Mouse (Mus musculus) heart, postnatal 36 days (tissue): ENCODE measurements around the gene Asb6. TPM values are rescaled to one million over a fixed set of nuclear protein-coding genes. Genes with fewer than 3 reads are reported as not detected.

ENCODE experiments used
- DNase-seq, 2 experiments: peaks; one replicate each; pipeline ENCODE4 v3.0.0; 2021 to 2022
- intact Hi-C: fragments of 180-260 bp; cut with DNase I; formaldehyde crosslinking; loops from one replicate; pipeline ENCODE4 v1.15.1; 2025
- total RNA-seq, 2 experiments: library from RNA; stranded (reverse); gene quantifications; 2 replicates each; pipeline ENCODE4 v1.2.3; 2021

Asb6 gene
- total RNA-seq, 2 experiments from 2014 or later, result 7.3 to 8.1 TPM

DNA sequence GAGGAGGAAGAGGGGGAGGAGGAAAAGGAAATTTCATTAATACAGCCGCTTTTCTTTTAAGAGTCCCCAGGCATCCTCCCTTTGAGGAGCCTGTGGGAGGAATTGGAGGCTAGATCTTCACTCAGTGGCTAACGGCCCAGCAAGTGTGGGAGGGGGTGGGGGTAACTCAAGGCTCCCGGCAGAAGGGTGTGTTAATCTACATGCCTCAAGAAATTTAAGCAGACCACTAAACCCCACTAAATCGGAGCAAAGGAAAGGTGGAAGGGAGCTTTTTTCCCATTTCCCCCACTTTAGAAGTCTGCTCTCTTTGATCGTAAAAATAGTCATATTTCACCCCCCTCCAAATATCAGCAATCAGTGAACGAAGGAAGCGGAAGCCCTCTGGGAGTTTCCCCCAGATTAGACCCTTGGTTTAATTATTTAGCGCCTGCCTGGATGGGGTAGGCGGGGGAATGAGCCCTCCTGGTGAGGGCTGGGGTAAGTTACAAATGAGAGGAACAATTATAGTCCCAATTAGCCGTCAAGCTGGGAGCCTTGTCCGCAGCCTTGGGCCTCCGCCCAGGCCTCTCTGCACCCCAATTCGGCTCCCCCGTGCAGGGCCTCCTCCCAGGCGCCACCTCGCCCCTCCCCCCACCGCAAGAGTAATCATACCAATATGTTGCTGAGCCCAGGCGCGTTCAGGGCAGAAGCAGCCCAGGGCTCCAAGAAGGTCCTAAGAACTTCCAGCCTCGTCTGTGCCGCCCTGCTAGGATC lies 6.3 kb upstream of the Asb6 start:
- intact Hi-C loops, result no loop called here
- DNase-seq, result no peak

DNA sequence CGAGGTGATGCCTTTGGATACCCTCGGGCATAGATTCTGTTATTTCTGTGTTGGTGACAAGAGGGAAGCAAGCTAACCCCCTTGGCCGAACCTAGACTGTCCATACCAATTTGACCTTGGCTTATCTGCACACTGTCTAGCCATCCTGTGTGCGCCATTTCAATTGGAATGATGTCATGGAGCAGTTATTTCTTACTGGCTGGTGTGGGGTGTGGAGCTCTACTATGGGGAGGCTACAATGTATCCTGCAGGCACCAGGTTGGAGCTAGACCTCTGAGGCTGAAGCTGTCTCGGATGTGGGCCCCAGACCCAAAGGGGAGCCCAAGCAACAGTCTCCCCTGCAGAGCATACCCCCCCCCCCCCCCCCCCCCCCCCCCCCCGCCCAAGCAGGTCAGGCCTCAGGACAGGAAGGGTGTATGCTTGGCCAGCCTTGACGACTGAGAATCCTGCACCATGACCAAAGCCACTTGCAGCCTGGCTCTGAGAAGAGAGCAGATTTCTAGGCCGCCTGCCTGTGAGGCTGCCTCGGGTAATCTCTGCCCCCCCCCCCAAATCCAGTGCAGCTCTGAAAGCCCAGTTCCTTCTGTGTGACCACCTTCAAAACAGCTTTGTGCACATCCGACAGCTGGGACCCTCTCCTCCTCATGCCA lies 4.4 kb upstream of the Asb6 start, which contains the start of gene Prrx2:
Gene Prrx2 (plus strand): TSS at position 600 of the 650 bp plus-strand sequence.
- intact Hi-C loops, result no loop called here
- DNase-seq, result no peak

DNA sequence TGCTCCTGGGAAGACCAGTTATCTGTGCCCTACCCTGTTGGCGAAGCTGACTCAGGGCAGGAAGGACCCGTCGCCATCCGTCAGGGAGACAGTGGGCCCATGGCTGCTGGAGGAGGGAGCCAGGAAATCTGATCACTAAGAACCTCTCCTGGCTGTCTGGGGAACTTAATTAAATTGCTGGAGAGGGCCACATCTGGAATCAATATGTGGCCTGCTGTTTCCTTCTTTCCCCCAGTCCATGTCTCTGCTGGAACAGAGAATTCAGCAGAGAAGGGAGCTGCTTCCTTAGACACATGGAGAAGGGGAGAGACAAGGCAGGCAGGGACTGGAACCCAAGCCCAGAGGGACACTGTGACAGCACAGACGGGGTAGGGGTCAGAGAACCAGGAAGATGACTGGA lies 3.5 kb upstream of the Asb6 start:
- intact Hi-C loops, result no loop called here
- no peak for DNase-seq

GRCm38 (mm10) chr2:30829315-30829714 lies 818 bp downstream of the Asb6 start:
- DNase-seq, result peak in 1 of 2 experiments; percentile 34
- intact Hi-C loops, result loop anchor here (5.0 kb wide), 1 partner anchor 103 kb away; no protein-coding TSS in a partner anchor

DNA sequence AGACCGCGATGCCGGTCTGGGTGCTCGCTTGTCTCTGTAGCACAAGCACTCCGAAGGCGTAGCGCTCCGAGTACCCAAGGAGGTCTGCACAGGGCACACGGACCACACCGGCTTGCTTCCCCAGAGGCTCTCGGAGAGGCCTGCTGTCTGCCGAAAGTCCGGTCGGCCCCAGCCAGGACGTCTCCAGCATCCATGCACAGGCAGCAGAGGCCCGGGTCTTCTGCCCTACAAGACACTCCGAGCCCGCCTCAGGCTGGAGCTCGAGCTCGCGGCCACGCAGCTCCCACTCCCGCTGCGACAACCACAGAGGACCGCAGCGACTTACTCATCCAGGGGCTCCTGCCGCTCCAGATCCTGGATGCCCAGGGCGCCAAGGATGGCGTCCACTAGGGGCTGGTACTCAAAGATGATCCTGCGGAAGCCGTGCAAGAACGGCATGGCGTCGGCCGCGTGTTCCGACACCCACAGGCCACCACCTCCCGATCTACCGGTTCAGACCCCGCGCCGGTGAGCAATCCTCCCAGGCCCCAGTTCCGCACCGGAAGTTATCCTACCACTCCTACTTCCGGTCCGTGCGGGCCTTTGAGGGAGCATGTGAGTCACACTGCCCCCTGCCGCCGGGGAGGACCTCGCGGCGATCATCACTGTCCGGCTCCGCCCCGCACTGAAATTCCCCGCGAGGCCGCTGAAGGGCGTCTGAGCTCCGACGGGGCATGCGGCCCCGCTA lies 2.2 kb downstream of the Asb6 start:
- DNase-seq, result peak; percentile 97 to 99
- intact Hi-C loops, result loop anchor here (5.0 kb wide), 1 partner anchor 104 kb away; no protein-coding TSS in a partner anchor

DNA sequence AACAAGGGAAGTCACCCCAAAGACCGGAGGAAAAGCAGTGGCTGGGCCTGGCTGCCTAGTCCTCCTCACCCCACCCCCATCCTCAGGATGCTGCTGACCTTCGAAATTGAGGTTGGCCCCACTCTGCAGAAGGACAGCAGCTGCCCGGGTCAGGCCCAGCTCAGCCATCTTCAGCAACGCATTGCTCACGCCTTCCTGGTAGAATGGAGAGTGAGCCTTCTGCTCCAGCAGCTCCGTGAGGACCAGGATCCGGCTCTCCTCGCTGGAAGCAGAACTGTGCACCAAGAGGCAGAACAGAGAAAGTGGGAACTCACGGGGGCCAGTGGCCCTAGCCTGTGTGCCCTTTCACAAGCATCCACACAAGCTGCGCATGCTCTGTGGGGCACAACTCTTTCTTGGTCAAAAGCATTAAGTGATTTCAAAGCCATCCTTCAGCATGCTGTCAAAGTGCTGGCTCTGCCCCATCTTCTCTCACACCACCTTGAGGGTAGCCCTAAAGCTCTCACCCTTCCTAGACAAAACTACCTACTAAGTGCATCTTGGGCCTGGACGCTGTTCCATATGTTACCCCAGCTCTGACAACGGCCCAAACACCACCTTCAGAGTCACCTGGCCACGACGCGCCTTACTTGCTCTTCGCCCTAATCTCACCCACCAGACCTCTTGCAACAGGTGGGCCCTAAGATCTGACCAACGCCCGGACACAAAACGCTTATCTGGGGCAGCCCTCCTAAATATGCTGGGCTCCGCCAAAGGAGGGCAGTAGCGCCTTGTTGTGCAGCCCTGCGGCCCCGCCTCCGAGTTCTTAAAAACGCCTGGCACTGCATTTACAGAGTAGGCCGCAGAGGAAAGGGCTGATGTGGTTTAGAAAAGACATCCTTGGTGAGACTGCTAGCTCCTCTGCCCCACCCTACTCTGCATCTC lies 3.0 kb downstream of the Asb6 start:
- DNase-seq, result peak in 1 of 2 experiments; percentile 35
- intact Hi-C loops, result loop anchor here (5.0 kb wide), 1 partner anchor 105 kb away; no protein-coding TSS in a partner anchor

GRCm38 (mm10) chr2:30823385-30824153 lies 6.6 kb downstream of the Asb6 start:
- intact Hi-C loops, result no loop called here
- DNase-seq, result peak; percentile 28 to 30

- intact Hi-C loops, result no loop called here
- DNase-seq, result no peak
Observed at GRCm38 (mm10) chr2:30822460-30822859, 7.7 kb downstream of the Asb6 start.

DNA sequence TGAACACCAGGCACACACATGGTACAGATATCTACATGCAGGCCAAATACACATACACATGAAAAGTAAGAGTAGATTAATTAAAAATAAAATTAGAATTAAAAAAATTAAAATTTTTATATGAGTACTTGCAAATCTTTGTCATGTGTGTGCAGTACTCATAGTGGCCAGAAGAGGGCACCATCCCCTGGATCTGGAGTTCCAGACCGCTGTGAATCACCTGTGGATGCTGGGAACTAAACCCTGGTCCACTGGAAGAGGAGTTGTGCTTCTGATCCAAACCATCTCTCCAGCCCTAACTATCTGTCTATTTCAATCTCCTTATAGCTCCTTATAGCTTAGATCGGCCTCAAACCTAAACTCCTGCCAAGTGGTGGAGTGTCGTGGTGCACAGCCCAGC lies 9.1 kb downstream of the Asb6 start:
- intact Hi-C loops, result no loop called here
- no peak for DNase-seq

DNA sequence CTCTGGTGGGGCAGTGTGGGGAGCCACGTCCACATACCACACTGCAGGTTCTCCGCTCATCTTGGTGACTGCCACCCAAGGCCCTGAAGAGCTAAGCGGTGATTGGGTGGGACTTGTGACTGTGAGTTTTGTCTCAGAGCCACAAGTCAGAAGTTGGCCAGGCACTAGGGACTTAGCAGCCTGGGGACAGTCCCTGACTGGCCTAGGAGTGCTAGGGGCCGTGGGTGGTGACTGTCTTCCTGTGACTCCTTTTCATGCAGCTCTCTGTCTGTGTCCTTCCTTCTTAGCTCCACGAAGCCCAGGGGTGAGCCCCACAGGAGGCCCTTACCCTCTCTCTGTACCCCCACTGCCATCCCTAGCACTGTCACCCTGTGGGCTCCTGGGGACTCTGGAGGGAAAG lies 10.3 kb downstream of the Asb6 start:
- no peak for DNase-seq
- intact Hi-C loops, result no loop called here

DNA sequence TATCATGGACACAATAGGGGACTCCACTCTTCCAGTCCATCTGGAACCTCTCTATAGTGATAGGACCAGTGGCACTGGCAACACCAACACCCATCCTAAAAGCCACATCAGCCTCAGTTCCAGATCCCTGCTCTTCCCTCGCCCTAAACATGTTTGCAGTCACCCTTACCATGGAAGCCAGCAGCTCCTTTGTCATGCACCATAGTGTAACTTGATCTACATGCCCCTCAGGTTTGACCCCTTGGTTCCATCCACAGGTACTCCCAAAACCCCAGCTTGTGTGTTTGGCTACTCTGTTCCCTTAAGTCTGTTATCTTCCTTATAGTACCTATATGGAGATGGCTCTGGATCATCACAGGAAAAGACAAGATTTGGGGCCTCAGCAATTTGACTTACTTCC lies 13.8 kb downstream of the Asb6 start:
- DNase-seq, result no peak

DNA sequence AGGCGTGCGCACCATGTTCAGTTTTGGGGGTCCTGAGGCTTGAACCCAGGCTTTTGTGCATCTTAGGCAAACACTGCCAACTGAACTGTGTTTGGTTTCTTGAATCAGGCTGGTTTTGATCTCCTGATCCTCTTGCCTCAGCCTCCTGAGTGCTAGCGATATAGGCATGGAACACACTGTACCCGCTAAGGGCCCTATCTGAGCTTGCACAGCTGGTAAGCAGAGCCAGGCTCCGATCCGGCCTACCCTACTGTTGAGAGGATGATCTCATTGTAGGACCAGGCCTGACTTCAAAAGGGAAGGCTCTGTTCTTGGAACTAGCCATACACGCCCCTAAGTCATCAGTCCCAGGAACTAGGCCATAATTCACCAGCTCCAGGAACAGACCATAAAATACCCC lies 19.6 kb downstream of the Asb6 start:
- intact Hi-C loops, result no loop called here
- no peak for DNase-seq

More for the DNA sequence above, 13.8 kb downstream of the Asb6 start:
- intact Hi-C loops, result no loop called here

DNA sequence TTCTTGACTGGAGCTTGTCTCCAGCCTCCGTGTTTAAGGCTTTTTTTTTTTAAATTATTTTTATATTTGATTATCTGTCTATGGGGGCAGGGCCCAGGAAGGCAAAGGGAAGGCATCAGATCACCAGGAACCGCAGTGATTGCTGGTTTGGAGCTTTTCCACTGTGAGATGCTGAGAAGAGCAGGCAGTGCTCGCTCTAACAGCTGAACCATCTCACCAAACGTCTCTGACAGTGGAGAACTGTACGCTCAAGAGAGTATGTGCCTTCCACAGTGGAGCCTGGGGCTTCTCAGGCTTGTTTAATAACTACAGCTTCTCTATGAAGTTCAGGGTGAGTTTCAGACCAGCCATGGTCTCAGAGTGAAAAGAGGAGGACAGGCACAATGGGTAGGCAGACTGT lies 20.6 kb downstream of the Asb6 start:
- intact Hi-C loops, result no loop called here
- no peak for DNase-seq

GRCm38 (mm10) chr2:30808296-30808655 lies 21.9 kb downstream of the Asb6 start:
- intact Hi-C loops, result no loop called here
- no peak for DNase-seq

- intact Hi-C loops, result no loop called here
- peak; percentile 98 to 99 for DNase-seq
Observed at GRCm38 (mm10) chr2:30807648-30808295, 22.4 kb downstream of the Asb6 start, which contains the start of gene Ntmt1. Gene Ntmt1 (plus strand): TSS chr2:30807826.

GRCm38 (mm10) chr2:30807147-30807647 lies 22.9 kb downstream of the Asb6 start:
- intact Hi-C loops, result no loop called here
- DNase-seq, result no peak

DNA sequence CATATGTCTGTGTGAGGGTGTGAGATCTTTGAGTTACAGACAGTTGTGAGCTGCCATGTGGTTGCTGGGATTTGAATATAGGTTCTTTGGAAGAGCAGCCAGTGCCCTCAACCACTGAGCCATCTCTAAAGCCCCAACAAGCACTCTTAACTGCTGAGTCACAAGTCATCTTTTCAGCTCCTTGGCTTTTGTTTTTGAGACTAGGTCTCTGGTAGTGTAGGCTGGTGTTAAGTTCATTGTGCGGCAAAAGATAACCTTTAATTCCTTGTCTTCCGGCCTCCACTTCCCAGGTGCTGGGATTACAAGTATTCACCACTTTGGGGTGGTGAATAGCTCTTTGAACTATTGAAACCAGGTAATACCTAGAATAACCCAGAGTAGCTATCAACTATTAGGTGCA lies 24.1 kb downstream of the Asb6 start:
- no peak for DNase-seq
- intact Hi-C loops, result no loop called here

DNA sequence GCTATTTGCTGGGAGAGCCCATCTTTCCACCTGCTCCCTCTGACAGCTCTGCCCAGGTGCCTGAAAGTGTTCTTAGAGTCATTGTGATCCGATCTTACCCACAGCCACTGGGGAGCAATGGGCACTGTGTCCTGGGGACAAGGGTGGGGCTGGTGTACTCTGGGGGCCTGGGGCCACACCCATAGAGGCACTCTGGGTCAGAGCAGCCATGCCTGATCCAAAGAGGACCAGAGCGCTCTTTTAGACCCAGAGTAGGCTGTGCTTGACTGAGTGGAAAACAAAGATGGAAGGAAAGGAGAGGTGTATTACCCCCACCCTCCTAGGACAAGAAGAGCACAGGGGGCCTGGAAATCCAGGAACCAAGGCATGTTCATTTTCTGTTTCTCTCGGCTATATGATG lies 26.5 kb downstream of the Asb6 start, which contains the start of gene 1700001O22Rik:
Gene 1700001O22Rik (minus strand): TSS at position 58 of the 400 bp plus-strand sequence.
- intact Hi-C loops, result no loop called here
- no peak for DNase-seq
